Mouse (Mus musculus): ENCODE measurements at regions not wholly inside any gene's neighbourhood (a gene's known extent, or its start where the extent isn't known, plus 50 kb on each side); places are given as distances from the start of the nearest gene placed in this dataset.

DNA sequence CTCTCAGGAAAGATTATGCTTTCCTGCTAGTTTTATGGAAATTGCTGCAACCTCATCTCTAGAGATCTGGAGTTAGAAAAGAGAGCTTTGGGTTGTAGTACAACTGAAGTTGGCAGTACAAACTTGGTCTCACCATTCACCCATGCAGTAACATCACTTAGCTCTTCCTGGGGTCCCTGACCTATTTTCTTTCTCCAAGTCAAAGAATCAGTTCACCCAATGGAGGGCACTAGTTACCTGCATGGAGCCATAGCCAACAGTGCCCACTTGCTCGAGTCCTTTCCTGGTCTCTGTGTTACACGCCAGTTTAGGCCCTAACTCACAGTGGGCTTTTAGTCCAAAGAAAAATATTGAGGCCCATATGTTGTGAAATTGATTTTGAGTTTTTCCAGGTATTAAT, 435.9 kb upstream of the Cited2 start:
- no peak overlapping the region for H3K4me2 ChIP-seq
- H3K36me3 ChIP-seq = no peaks in the 10 kb centered on the region
- H3K4me1 ChIP-seq (replicated peaks) = no peaks in the 10 kb centered on the region
- WGBS = 81% methylated on average over 2 of the region's 2 CpGs
- H3K27ac ChIP-seq = no peak overlapping the region
- no peak for ATAC-seq (replicated peaks; ENCODE audit: insufficient number of reproducible peaks, insufficient read depth, low FRiP score, low read depth)
- no peak overlapping the region for H3K4me3 ChIP-seq
- no peak overlapping the region for H3K9ac ChIP-seq
- H3K9me3 ChIP-seq (replicated peaks) = no peaks in the 10 kb centered on the region
- H3K27me3 ChIP-seq = no peaks in the 10 kb centered on the region

DNA sequence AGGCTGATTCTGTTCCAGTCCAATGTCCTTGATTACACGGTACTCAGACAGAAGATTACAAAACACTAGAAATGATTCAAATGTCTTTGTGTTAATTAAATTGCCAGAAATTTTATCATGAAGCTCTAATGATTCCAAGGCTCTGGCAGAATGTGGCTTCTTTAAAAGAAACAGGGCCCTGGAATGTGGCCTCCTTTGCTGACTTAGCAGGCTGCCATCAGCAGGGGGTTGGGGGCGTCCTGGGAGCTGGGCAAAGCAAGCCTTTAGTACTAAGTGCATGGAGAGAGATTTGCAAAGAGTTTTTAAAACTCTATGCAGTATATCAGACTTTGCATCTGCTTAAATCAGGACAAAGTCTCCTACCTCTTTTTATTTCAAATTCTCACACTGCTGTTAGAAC, 434.8 kb upstream of the Cited2 start:
- Histone ChIP-seq H3K27me3 (no peaks in the 10 kb centered on the region), H3K4me2 (no peak overlapping the region), H3K4me3 (no peak overlapping the region), H3K9me3 (replicated peaks) (no peaks in the 10 kb centered on the region), H3K27ac (no peak overlapping the region), H3K4me1 (replicated peaks) (no peaks in the 10 kb centered on the region), H3K9ac (no peak overlapping the region), H3K36me3 (no peaks in the 10 kb centered on the region)
- 46% methylated on average over 2 of the region's 2 CpGs for WGBS
- ATAC-seq (replicated peaks; ENCODE audit: insufficient number of reproducible peaks, insufficient read depth, low FRiP score, low read depth) = no peak

DNA sequence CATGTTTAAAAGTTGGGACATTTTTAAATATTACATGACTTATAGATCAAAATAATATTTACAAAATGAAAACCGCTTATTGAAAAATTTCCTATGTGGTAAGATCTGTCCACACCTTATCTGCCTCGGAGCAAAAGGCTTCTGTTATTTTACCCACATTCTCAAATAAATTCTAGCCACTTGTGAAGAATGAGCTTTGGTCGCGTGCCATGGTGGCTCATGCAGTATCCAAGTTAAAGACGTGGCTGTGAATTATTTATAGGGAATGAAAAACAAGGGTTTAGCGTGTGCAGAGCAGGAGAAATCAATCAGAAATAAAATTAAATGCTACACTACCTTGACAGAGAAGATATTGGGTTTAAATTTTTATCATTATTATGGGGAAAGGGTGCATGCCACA, 430.7 kb upstream of the Cited2 start:
- no peaks in the 10 kb centered on the region for H3K9me3 ChIP-seq (replicated peaks)
- no peak overlapping the region for H3K4me3 ChIP-seq
- no peaks in the 10 kb centered on the region for H3K27me3 ChIP-seq
- H3K27ac ChIP-seq = no peak overlapping the region
- H3K4me1 ChIP-seq (replicated peaks) = no peaks in the 10 kb centered on the region
- no peak overlapping the region for H3K4me2 ChIP-seq
- H3K9ac ChIP-seq = no peak overlapping the region
- WGBS = 76% methylated on average over 6 of the region's 6 CpGs
- no peak for ATAC-seq (replicated peaks; ENCODE audit: insufficient number of reproducible peaks, insufficient read depth, low FRiP score, low read depth)
- no peaks in the 10 kb centered on the region for H3K36me3 ChIP-seq

DNA sequence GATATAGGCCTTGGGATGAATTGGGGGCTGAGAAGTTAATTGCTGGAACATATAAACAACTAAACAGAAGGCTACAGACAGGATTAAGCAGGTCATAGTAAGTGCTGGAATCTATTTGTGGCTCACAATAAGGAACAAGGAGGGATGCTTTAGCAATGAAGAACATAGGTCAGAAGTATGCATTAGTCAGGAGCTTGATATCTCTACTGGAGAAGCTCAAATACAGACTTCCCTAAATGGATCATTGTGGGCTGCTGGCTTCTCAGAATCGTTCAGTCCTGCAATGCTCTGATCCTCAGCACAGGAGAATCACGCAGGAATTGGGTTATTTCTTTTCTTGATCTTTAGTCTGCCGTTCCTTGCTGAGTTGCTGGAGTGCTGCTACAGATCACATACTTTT, 428.6 kb upstream of the Cited2 start:
- H3K9ac ChIP-seq = no peak overlapping the region
- H3K27me3 ChIP-seq = no peaks in the 10 kb centered on the region
- H3K9me3 ChIP-seq (replicated peaks) = no peaks in the 10 kb centered on the region
- ATAC-seq (replicated peaks; ENCODE audit: insufficient number of reproducible peaks, insufficient read depth, low FRiP score, low read depth) = no peak
- no peak overlapping the region for H3K4me2 ChIP-seq
- 0 out of 2 replicates have a peak, but pooled peaks cover 1% of the 10 kb centered on the region for H3K4me1 ChIP-seq (replicated peaks)
- H3K4me3 ChIP-seq = no peak overlapping the region
- no peaks in the 10 kb centered on the region for H3K36me3 ChIP-seq
- H3K27ac ChIP-seq = no peak overlapping the region
- WGBS = 79% methylated on average over 3 of the region's 3 CpGs

DNA sequence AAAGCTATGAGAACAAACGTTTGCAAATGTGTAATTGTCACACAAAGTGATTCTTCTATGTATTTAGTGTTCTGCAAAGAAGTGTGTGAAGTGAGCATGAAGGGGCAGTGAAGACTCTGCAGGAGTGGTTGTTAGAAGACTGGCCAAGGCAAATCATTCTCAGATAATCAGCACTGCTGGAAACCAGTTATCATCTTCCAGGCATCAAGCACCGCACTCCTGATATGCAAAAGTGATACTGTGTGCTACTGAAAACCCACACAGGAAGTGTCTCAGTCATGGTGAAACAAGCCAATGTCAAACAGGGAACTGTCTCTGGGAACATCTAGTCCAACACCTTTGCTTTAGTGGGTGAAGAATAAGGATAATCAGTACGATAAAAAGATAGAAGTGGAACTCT, 427.9 kb upstream of the Cited2 start:
- no peak overlapping the region for H3K9ac ChIP-seq
- WGBS = 55% methylated on average over 3 of the region's 3 CpGs
- no peaks in the 10 kb centered on the region for H3K36me3 ChIP-seq
- H3K27me3 ChIP-seq = no peaks in the 10 kb centered on the region
- no peak overlapping the region for H3K4me3 ChIP-seq
- no peak overlapping the region for H3K27ac ChIP-seq
- no peak overlapping the region for H3K4me2 ChIP-seq
- 0 out of 2 replicates have a peak, but pooled peaks cover 4% of the 10 kb centered on the region for H3K4me1 ChIP-seq (replicated peaks)
- no peak for ATAC-seq (replicated peaks; ENCODE audit: insufficient number of reproducible peaks, insufficient read depth, low FRiP score, low read depth)
- no peaks in the 10 kb centered on the region for H3K9me3 ChIP-seq (replicated peaks)

DNA sequence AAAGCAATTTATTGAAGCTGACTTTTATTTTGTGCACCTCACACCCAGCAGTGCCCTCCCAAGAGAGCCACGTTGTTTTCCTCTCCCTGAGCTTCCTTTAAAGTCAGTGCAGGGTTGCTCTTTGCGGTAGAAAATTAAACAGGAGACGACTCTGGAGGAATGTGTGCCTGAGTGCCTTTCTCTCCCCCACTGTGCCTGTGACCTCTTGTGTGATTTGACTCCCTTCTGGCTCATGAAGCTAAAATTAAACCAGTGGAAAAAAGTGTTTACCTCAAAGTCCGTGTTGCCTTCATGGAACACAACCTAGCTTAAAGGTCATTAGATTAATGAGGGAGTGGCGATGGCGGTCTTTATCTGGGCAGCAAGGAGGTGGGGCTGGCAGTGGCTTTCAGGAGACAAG, 423.4 kb upstream of the Cited2 start:
- Histone ChIP-seq H3K27me3 (no peaks in the 10 kb centered on the region), H3K9me3 (replicated peaks) (no peaks in the 10 kb centered on the region), H3K27ac (peak overlapping the region; percentile 71), H3K36me3 (no peaks in the 10 kb centered on the region), H3K9ac (no peak overlapping the region), H3K4me3 (no peak overlapping the region), H3K4me2 (peak overlapping the region; percentile 22), H3K4me1 (replicated peaks) (0 out of 2 replicates have a peak, but pooled peaks cover 4% of the 10 kb centered on the region)
- 0 out of 2 replicates have a peak, but pooled peaks have one; percentile 55 for ATAC-seq (replicated peaks; ENCODE audit: insufficient number of reproducible peaks, insufficient read depth, low FRiP score, low read depth)
- 22% methylated on average over 6 of the region's 6 CpGs for WGBS

DNA sequence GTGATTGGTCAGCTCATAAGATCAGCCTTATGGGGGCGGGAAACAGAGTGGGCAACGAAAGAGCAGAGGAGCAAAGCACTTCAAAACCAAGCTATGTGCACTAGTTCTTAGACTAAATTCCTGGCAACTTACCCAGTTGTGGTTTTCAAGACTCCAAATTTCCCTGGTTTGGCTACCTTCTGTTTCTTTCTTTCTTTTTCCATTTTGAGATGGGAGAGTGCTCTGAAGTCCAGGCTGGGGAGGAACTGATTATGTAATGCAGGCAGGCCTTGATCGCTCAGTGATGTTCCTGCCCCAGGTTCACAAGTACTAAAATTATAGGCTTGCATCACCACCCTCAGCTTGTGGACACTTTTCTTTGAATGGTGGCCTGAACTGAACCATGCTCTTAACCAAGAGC, 396.3 kb upstream of the Cited2 start:
- Histone ChIP-seq H3K9me3 (replicated peaks) (no peaks in the 10 kb centered on the region), H3K4me3 (no peak overlapping the region), H3K36me3 (no peaks in the 10 kb centered on the region), H3K27ac (no peak overlapping the region), H3K4me2 (no peak overlapping the region), H3K4me1 (replicated peaks) (peaks cover 15% of the 10 kb centered on the region), H3K27me3 (no peaks in the 10 kb centered on the region), H3K9ac (no peak overlapping the region)
- no peak for ATAC-seq (replicated peaks; ENCODE audit: insufficient number of reproducible peaks, insufficient read depth, low FRiP score, low read depth)
- 85% methylated on average over 3 of the region's 3 CpGs for WGBS

DNA sequence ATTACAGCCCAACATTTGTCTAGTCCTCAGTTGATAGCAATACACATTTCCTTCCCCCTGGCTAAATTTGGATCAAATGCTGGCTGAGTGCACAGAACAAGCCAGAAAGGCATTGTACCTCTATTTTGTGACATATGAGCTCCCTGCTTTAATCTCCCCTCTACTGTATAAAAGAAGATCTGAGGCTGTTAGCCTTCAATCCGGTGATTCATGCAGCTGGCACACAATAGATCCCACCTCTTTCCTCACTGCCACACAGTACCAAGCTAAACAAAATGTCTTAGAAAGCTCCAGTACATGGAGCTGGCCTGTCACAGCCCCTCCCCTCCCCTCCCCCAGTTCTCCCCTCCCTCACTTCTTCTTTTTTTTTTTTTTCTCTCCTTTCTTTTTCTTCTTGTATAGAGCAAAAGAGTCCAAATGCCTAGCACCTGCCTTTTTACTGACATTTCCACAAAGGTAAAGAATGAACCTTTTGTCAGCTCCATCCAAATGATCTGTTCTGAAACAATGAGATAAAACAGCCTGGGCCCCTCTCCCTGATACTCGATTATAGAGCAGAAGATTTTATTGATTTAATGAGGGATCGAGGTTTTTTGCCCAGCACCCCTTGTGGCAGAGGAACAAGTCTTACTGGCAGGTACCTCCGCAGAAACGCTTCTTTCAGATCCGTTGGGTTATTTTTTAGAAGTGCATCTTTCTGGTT, 392.0 kb upstream of the Cited2 start:
- peak overlapping the region; percentile 77 for H3K27ac ChIP-seq
- ATAC-seq (replicated peaks; ENCODE audit: insufficient number of reproducible peaks, insufficient read depth, low FRiP score, low read depth) = no peak
- H3K9me3 ChIP-seq (replicated peaks) = no peaks in the 10 kb centered on the region
- H3K27me3 ChIP-seq = no peaks in the 10 kb centered on the region
- WGBS = 13% methylated on average over 6 of the region's 6 CpGs
- H3K9ac ChIP-seq = peak overlapping the region; percentile 48
- peak overlapping the region; percentile 66 for H3K4me2 ChIP-seq
- no peaks in the 10 kb centered on the region for H3K36me3 ChIP-seq
- peak overlapping the region; percentile 40 for H3K4me3 ChIP-seq
- peaks cover 33% of the 10 kb centered on the region for H3K4me1 ChIP-seq (replicated peaks)

DNA sequence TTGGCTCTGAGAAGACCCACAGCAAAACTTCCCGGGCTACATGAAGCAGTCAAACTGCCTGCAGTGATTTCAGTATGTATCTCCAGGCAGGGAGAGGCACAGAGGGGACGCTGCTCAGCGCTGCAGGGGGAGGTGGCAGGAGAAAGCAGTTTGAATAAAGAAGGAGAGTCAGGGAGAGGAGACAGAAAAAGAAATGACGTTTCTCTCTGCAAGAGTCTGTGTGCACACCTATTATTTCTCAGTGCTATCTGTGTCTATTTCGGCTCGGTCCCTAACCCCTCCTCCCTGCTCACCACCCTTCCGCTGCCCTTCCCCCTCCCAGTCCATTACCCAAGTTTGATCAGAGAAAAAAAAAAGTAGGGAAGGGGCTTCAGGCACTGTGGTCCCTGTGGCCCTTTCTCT, 391.4 kb upstream of the Cited2 start:
- H3K4me3 ChIP-seq = peak overlapping the region; percentile 40
- peak overlapping the region; percentile 77 for H3K27ac ChIP-seq
- ATAC-seq (replicated peaks; ENCODE audit: insufficient number of reproducible peaks, insufficient read depth, low FRiP score, low read depth) = no peak; the same call in 1 of the 2 replicates
- H3K36me3 ChIP-seq = no peaks in the 10 kb centered on the region
- 4% methylated on average over 7 of the region's 7 CpGs for WGBS
- H3K4me2 ChIP-seq = peak overlapping the region; percentile 66
- H3K9me3 ChIP-seq (replicated peaks) = no peaks in the 10 kb centered on the region
- H3K4me1 ChIP-seq (replicated peaks) = peaks cover 33% of the 10 kb centered on the region
- H3K27me3 ChIP-seq = no peaks in the 10 kb centered on the region
- H3K9ac ChIP-seq = peak overlapping the region; percentile 48

DNA sequence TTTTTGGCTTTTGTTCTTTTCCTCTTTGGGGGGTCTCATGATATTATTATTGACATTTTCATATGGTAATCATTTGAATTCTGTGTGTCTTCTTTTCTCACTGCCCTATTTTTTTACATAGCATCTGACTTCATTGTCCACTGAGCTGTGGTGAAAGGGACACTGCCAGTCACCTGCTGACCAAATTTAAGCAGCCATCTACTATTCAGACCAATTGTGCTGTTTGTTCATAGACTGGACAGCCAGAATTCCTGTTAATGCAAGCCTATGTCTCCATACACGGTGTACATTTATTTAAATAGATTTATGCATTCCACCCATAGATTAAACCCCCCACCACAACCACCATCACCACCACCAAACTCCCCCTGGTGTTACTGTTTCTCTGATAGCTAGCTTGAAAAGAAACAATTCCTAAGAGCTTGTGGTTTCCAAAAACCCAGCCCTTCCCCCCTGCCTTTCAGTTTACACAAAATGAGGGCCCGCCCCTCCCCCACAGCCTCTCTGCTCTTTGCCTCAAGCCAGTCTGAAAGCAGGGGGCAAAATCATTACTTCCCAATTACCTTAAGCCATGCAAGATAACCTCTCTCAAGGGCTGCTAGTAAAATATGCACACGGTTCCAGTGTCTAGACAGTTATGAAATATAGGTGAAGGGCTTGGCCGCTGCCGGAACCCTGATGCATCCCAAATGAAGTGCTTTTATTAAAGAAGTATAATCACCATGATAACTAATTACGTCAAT, 390.8 kb upstream of the Cited2 start:
- 61% methylated on average over 6 of the region's 6 CpGs for WGBS
- Histone ChIP-seq H3K4me1 (replicated peaks) (peaks cover 33% of the 10 kb centered on the region), H3K4me2 (peak overlapping the region; percentile 66), H3K9me3 (replicated peaks) (no peaks in the 10 kb centered on the region), H3K36me3 (no peaks in the 10 kb centered on the region), H3K27me3 (no peaks in the 10 kb centered on the region), H3K9ac (no peak overlapping the region), H3K27ac (peak overlapping the region; percentile 77), H3K4me3 (no peak overlapping the region)
- no peak for ATAC-seq (replicated peaks; ENCODE audit: insufficient number of reproducible peaks, insufficient read depth, low FRiP score, low read depth)

DNA sequence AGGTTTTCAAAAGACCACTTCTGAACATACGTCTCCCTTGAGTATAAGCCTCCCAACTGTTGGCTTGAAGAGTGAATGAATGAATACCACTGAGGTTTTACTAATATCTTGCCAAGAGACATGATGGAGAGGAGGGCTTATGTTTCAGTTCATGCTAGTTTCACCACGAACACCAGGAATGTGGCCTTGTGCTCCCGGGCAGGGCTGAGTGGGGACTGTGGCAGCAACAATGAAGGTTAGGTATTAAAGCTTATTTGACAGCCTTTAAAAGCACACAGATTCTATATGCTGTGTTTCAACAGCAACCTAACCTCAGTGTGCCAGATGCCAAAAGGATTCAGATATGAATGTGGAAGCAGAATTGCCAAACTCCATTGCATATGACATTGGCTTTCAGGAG, 390.0 kb upstream of the Cited2 start:
- Histone ChIP-seq H3K4me1 (replicated peaks) (peaks cover 33% of the 10 kb centered on the region), H3K27ac (no peak overlapping the region), H3K36me3 (no peaks in the 10 kb centered on the region), H3K27me3 (no peaks in the 10 kb centered on the region), H3K9me3 (replicated peaks) (no peaks in the 10 kb centered on the region), H3K4me3 (no peak overlapping the region), H3K9ac (no peak overlapping the region), H3K4me2 (no peak overlapping the region)
- 54% methylated on average over 3 of the region's 3 CpGs for WGBS
- no peak for ATAC-seq (replicated peaks; ENCODE audit: insufficient number of reproducible peaks, insufficient read depth, low FRiP score, low read depth)

DNA sequence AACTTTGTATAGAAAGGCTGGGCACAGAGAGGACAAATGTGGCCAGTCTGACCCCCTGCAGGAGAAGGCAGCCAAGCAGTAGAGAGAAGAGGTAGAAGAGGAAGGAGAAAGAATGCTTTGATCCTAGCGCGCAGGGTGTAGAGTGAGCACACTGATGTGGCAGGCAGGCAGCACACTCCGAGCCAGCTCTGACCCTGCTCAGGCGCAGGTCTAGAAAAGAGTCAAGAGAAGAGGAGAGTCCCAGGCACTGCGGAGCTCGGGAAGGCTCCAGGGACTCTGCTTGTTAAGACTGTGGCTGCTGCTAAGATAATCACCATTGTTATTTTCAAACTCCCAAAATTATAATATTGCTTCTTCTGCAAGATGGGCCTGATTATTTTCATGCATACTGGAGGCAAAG, 389.3 kb upstream of the Cited2 start:
- no peak for ATAC-seq (replicated peaks; ENCODE audit: insufficient number of reproducible peaks, insufficient read depth, low FRiP score, low read depth)
- no peak overlapping the region for H3K4me2 ChIP-seq
- 23% methylated on average over 6 of the region's 6 CpGs for WGBS
- H3K36me3 ChIP-seq = no peaks in the 10 kb centered on the region
- H3K9me3 ChIP-seq (replicated peaks) = no peaks in the 10 kb centered on the region
- H3K4me1 ChIP-seq (replicated peaks) = peaks cover 33% of the 10 kb centered on the region
- no peak overlapping the region for H3K9ac ChIP-seq
- H3K27me3 ChIP-seq = no peaks in the 10 kb centered on the region
- H3K27ac ChIP-seq = 0 out of 2 replicates have a peak overlapping the region, but pooled peaks have one; percentile 6
- H3K4me3 ChIP-seq = no peak overlapping the region

Data from heart, embryonic 15.5 days (tissue).